ENCODE assay signal across 7 mouse cellular contexts in the genomic region with DNA sequence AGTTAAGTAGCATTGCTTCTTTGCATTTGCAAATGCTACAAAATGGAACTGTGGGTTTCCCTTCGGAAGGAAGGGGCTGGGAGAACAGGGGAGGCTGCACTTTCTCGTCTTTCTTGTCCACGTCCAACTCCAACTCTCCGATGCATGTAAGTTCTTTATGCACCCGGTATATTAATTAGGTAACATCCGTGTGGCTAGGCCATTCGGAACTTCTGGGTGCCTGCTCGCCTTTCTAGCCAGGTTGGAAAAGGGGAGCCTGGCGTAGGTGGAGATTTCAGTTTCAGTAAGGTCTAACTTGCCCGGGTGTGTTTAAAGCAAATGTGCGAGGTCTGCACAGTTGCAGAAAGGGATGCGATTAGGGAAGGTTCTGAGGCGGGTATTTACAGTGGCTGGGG. TPM values are rescaled to one million over a fixed set of nuclear protein-coding genes. Genes with fewer than 3 reads are reported as not detected.
DNase-seq lines count a peak whose midpoint lies in the region; ATAC-seq and TF ChIP-seq lines count a peak whose summit lies in the region.

No protein-coding gene starts in this region.

- H3K4me1 ChIP-seq in lung, adult 2 months (ENCODE audit: control insufficient read depth, insufficient read depth, low read length): peaks cover 4% of the 10 kb centered on the region; the same call in 1 of the 2 replicates
- peaks cover 29% of the 10 kb centered on the region for H3K4me1 ChIP-seq in forebrain, embryonic 12.5 days
- H3K4me1 ChIP-seq in intestine, postnatal 0 days (replicated peaks; ENCODE audit: control insufficient read depth, insufficient read depth, low read length): no peaks in the 10 kb centered on the region
- H3K4me1 ChIP-seq in neural tube, embryonic 15.5 days: peaks cover 58% of the 10 kb centered on the region

- 6% methylated on average over 13 of the region's 13 CpGs for WGBS in lung, adult 2 months
- WGBS in forebrain, embryonic 12.5 days: under 1% methylated on average over 13 of the region's 13 CpGs
- 3% methylated on average over 13 of the region's 13 CpGs for WGBS in intestine, postnatal 0 days
- WGBS in neural tube, embryonic 15.5 days: 2% methylated on average over 13 of the region's 13 CpGs

- peak overlapping the region; percentile 83 for H3K4me2 ChIP-seq in forebrain, embryonic 12.5 days
- peak overlapping the region; percentile 84 for H3K4me2 ChIP-seq in intestine, postnatal 0 days (replicated peaks; ENCODE audit: low read depth)
- peak overlapping the region; percentile 73 for H3K4me2 ChIP-seq in neural tube, embryonic 15.5 days

- ATAC-seq in forebrain, embryonic 12.5 days (ENCODE audit: low FRiP score): no peak
- no peak for ATAC-seq in intestine, postnatal 0 days
- ATAC-seq in neural tube, embryonic 15.5 days (ENCODE audit: low FRiP score): no peak
- ATAC-seq in cerebellum, adult (ENCODE audit: insufficient number of reproducible peaks, low FRiP score, low TSS enrichment): no peak

- H3K27ac ChIP-seq in forebrain, embryonic 12.5 days: no peak overlapping the region
- H3K27ac ChIP-seq in intestine, postnatal 0 days (ENCODE audit: low read depth, low read length): no peak overlapping the region
- peak overlapping the region; percentile 82 for H3K27ac ChIP-seq in neural tube, embryonic 15.5 days (replicated peaks)

- H3K9ac ChIP-seq in forebrain, embryonic 12.5 days: peak overlapping the region; percentile 67
- peak overlapping the region; percentile 28; the same call in 1 of the 2 replicates for H3K9ac ChIP-seq in intestine, postnatal 0 days (ENCODE audit: low read depth, low read length)
- peak overlapping the region; percentile 62 for H3K9ac ChIP-seq in neural tube, embryonic 15.5 days (replicated peaks)

- TF ChIP-seq POLR2A in lung, adult 2 months (IDR thresholded peaks at IDR 0.05; ENCODE audit: borderline replicate concordance, extremely low read depth, low read depth, low read length): no peak

- DNase-seq in lung, adult 2 months: peak; percentile 5
- no peak for DNase-seq in lung, postnatal 25 days (ENCODE audit: low spot score)
- DNase-seq in gastrocnemius, postnatal 10 days: no peak

- H3K9me3 ChIP-seq in forebrain, embryonic 12.5 days: no peaks in the 10 kb centered on the region
- H3K9me3 ChIP-seq in intestine, postnatal 0 days (ENCODE audit: control insufficient read depth): no peaks in the 10 kb centered on the region
- H3K9me3 ChIP-seq in neural tube, embryonic 15.5 days (replicated peaks): no peaks in the 10 kb centered on the region

- peak overlapping the region; percentile 45 for H3K4me3 ChIP-seq in lung, adult 2 months (replicated peaks; ENCODE audit: extremely low read depth, low read depth, low read length)
- peak overlapping the region; percentile 58 for H3K4me3 ChIP-seq in forebrain, embryonic 12.5 days (replicated peaks)
- peak overlapping the region; percentile 54 for H3K4me3 ChIP-seq in intestine, postnatal 0 days (ENCODE audit: low read depth, low read length)
- peak overlapping the region; percentile 72 for H3K4me3 ChIP-seq in neural tube, embryonic 15.5 days (replicated peaks)

- peaks cover 79% of the 10 kb centered on the region for H3K27me3 ChIP-seq in forebrain, embryonic 12.5 days
- H3K27me3 ChIP-seq in intestine, postnatal 0 days (replicated peaks; ENCODE audit: control insufficient read depth, insufficient read depth, low read length): peaks cover 68% of the 10 kb centered on the region
- peaks cover 14% of the 10 kb centered on the region for H3K27me3 ChIP-seq in neural tube, embryonic 15.5 days (replicated peaks)

- TF ChIP-seq CTCF in lung, adult 2 months (IDR thresholded peaks at IDR 0.05; ENCODE audit: insufficient read depth, low read length): no peak
- no peak for TF ChIP-seq CTCF in intestine, postnatal 0 days (IDR thresholded peaks at IDR 0.05; ENCODE audit: low read depth)

- H3K36me3 ChIP-seq in forebrain, embryonic 12.5 days (replicated peaks): no peaks in the 10 kb centered on the region
- no peaks in the 10 kb centered on the region for H3K36me3 ChIP-seq in intestine, postnatal 0 days (ENCODE audit: control insufficient read depth, insufficient read depth)
- no peaks in the 10 kb centered on the region for H3K36me3 ChIP-seq in neural tube, embryonic 15.5 days

RNA-seq across cellular contexts. Expression of a gene that starts 3.6 kb away (rescaled TPM):
- 0.37 and 0.80 TPM in 2 replicates for polyA plus RNA-seq in lung, adult 2 months (2012; rRNA removed)
- 10.3 and 11.4 TPM in 2 replicates for polyA plus RNA-seq in forebrain, embryonic 12.5 days (2016; fragmentation: Nextera tagmentation; extraction: Ambion mirVana)
- polyA plus RNA-seq in intestine, postnatal 0 days (2015; fragmentation: Nextera tagmentation; extraction: Ambion mirVana): 0.60 and 0.69 TPM in 2 replicates
- polyA plus RNA-seq in neural tube, embryonic 15.5 days (2015; fragmentation: Nextera tagmentation; extraction: Ambion mirVana): 38.3 and 43.7 TPM in 2 replicates
- total RNA-seq in gastrocnemius, postnatal 10 days (2021): 1 to 10 TPM; 1.7 to 1.9 TPM
